Mouse (Mus musculus) monocyte, adult 2 months (primary cell): Measurements from ENCODE around the gene Agap1.

Experiments
- DNase-seq, 2 experiments: peaks; one replicate each; pipeline ENCODE4 v3.0.0; 2022; ENCODE audit warnings: low spot score in 2 of 2, low read depth in 1 of 2

The Agap1 gene

GRCm38 (mm10) chr1:89827051-89827450 is 372.4 kb downstream of the Agap1 start:
- DNase-seq = no peak

- no peak for DNase-seq
Observed at GRCm38 (mm10) chr1:89831095-89831494, 376.5 kb downstream of the Agap1 start.

DNA sequence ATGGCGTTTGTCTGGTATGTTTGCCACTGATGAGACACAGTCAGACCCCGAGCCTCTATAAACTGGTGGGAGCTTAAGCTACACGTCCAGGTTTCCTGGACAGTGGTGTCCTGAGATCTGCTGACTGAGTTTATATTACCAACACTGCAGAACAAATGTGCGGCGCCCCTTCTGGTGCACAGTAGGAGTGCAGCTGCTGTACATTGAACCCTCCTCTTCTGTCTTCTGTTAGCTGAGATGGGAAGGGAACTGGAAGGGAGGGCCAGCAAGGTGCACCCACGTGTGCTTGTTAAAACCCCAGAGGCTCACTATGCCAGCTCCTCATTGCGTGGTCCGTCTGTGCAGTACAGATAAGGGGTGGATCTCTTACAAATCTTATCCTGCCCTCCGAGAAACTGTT is 389.5 kb downstream of the Agap1 start:
- no peak for DNase-seq

- no peak for DNase-seq
Observed at GRCm38 (mm10) chr1:89845487-89845886, 390.9 kb downstream of the Agap1 start.

- no peak for DNase-seq
Observed at GRCm38 (mm10) chr1:89846148-89846547, 391.5 kb downstream of the Agap1 start.

GRCm38 (mm10) chr1:89848356-89849039 is 393.9 kb downstream of the Agap1 start:
- DNase-seq = no peak

GRCm38 (mm10) chr1:89849151-89849860 is 394.7 kb downstream of the Agap1 start:
- no peak for DNase-seq

- DNase-seq = no peak
Observed at GRCm38 (mm10) chr1:89849861-89850230, 395.2 kb downstream of the Agap1 start.

DNA sequence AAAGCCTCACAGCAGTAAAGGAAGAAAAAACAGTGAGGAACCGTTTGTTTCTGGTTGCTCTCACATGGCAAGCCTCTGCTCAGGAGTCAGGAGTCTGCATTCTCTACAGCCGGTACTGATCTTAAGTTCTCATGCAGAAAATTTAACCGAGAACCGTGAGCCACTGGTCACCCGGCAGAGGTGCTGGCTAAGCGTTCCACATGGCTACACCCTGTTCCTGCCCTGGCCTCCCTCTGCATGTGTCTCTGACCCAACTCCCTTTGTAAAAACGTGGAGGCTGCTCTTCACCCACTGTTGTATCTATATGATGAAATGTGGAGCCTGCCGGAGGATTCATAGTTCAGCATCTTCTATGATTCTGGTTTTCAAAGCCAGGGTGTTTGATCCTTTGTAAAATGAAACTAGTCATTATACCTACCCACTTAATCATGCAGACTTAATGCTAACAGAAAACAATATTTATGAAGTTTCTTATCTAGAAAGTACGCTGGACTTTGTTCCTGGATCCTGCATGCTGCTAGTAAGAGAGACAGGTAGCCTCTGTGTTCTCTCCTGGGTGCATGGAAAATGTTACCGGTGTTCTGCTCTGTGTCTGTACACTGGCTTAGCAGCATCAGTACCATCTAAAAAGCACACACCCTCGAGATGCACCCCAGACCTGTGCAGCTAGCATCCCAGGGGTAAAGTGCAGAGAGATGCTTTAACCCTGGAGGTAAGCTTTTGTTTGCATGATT is 396.2 kb downstream of the Agap1 start:
- DNase-seq = no peak

DNA sequence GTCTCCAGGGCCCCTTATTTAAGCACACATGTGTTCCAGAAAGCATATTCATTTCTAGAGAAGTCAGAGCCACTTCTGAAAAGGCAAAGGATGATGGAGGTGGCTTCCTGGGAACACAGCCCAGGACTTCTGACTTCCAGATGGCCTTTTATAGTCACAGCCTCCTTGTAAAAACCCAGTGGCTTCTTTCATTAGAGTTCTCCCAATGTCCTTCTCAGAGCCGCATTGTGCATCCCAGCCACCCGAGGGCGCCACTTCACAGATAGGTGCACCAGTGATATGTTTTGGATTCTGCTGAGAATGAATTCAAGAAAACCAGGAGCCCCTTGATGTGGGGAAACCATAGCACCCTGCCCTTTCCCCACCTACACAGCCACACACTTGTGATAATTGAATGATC is 404.6 kb downstream of the Agap1 start:
- no peak for DNase-seq

GRCm38 (mm10) chr1:89860017-89860730 is 405.6 kb downstream of the Agap1 start:
- no peak for DNase-seq

- no peak for DNase-seq
Observed at GRCm38 (mm10) chr1:89865787-89866186, 411.2 kb downstream of the Agap1 start.

DNA sequence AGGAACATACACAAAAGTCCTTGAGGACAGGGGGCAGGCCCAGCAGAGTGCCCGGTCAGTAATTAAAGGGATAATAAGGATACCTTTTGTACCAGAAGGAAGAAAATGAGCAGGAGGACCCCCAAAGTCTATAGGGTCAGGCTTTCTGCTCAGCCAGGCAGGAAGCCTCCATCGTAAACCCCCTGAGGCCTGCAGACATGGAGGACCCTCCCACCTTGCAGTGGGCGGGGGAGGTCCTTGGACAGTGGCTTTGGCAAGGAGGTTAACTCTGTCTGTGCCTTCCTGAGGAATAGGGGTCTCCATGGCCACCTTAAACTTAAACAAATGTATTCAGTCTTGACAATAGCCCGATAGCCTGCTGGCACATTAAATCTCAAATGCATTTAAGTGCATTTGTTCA is 413.2 kb downstream of the Agap1 start:
- no peak for DNase-seq

DNA sequence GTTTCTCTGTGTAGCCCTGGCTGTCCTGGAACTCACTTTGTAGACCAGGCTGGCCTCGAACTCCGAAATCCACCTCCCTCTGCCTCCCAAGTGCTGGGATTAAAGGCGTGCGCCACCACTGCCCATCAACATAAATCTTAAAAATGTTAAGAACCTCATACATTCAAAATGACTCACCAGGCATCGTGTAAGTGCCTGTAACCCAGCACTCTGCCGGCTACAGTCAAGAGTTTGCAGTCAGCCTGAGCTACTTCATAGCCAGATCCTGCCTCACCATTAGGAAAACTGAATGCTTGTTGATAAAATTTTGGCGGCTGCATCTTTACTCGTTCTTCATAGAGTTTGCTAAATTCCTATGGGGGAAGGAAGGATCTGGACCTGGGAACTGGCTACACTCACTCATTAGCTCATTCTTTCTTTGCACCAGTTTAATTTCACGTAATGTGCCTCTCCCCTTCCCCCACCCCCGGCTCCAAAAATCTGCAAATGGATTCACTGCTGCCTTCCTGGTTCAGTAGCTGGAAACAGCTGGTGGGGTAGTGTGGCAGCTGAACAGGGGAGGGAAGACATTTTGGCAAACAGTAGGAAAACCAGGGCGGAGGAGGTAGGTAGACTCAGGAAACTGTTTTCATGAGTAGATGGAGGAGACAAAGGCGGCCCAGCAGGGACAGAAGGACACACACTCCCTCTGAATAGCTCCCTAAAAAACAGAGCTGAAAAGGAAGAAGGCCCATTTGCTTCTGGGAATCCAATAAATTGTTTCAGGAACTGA is 415.7 kb downstream of the Agap1 start:
- DNase-seq = no peak

DNA sequence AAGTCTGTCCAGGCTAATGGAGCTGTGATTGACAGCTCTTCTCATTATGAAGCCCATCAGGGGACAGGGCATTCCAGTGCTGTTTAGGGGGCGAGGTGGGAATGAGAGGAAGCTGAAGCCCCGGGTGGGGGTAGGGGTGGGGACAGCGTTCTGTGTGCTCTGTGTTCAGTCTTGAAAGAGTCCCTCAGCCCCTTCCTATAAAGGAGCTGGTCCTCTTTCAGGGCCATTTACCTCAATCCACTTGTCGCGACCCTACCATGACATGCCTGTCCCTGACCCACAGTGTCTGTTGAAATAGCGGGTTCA is 416.3 kb downstream of the Agap1 start:
- no peak for DNase-seq

DNA sequence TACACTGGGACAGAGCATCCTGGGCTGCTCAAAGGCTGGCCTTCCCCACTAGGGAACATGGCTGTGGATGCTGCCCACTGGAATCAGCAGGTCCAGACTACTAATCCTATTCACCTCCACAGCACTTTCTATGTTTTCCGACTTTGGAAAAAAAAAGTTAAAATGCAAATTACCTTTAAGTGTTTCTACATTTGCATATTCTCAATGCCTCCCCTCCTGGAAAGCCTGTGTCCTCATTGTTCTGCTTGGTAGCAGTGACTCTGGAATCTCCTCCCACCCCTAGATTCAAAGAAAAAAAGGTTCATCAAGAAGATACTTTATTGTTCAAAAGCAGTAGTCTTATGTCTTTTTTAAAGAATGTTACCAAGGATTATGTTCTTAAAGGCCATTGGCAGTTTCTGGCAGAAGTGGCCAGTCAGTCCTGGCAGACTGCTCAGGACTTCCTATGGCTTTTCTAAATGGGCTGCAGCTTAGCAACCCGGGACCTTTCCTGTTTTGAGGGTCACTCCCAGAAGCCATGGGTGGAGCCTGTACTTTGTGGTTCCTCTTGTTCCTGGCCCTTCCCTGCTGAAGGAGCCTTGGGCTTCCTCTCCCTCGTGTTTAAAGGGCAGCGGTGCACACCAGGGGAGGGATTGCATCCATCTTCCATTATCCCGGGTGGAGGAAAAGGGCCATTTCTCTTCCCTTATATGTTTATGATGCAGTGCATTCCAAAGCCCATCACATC is 421.9 kb downstream of the Agap1 start:
- no peak for DNase-seq

GRCm38 (mm10) chr1:89878496-89878895 is 423.9 kb downstream of the Agap1 start:
- no peak for DNase-seq

GRCm38 (mm10) chr1:89880193-89880592 is 425.6 kb downstream of the Agap1 start:
- DNase-seq = no peak

- DNase-seq = no peak
Observed at GRCm38 (mm10) chr1:89880834-89881233, 426.2 kb downstream of the Agap1 start.

DNA sequence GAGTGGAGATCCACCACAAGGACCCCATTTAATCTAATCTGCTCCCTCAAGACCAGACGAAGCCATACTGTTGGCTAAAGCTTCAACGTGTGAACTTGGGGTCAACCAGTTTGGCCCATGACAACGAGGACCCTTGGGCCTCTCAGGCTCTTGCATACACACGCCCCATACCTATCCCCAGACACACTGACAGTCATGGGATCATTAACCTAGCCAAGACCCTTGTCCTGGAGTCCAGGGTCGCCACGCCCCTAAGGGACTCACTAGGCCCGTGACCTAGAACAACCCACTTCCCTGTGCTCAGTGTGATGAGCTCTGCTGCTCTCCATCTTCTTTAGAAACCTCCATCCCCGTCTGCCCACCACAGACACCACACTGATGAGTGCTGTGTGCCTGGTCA is 429.7 kb downstream of the Agap1 start:
- DNase-seq = no peak
